Mouse (Mus musculus): ENCODE measurements around the gene Med12l. TPM values are rescaled to one million over a fixed set of nuclear protein-coding genes. Genes with fewer than 3 reads are reported as not detected.

Med12l gene
- polyA plus RNA-seq (2012; rRNA removed), result 1.1 TPM in 2 replicates

GRCm38 (mm10) chr3:59005271-59005995 lies at the start of gene Med12l:
Gene Med12l, plus strand, starts transcription at chr3:59005825.

GRCm38 (mm10) chr3:59101218-59101986 lies 95.8 kb downstream of the Med12l start, which contains the start of gene Gpr171:
Gene Gpr171, minus strand, starts transcription at chr3:59101821.

GRCm38 (mm10) chr3:59153424-59153823 lies 147.8 kb downstream of the Med12l start, which contains the start of gene P2ry14:
Gene P2ry14, minus strand, starts transcription at chr3:59153618.

GRCm38 (mm10) chr3:59194938-59195337 lies 189.3 kb downstream of the Med12l start, which contains the start of gene Gpr87:
Gene Gpr87, minus strand, starts transcription at chr3:59195104.

GRCm38 (mm10) chr3:59210727-59211126 lies 205.1 kb downstream of the Med12l start, which contains the start of gene P2ry13:
Gene P2ry13, minus strand, starts transcription at chr3:59210882.

GRCm38 (mm10) chr3:59262704-59263103 lies 257.1 kb downstream of the Med12l start, which contains the start of gene P2ry12:
Gene P2ry12, minus strand, starts transcription at chr3:59262871.

GRCm38 (mm10) chr3:59344065-59344905 lies 338.7 kb downstream of the Med12l start, which contains the start of gene Igsf10:
Gene Igsf10, minus strand, starts transcription at chr3:59344394.

Other genes starting within 250 kb of the Med12l start
- not detected in 2 replicates for gene Mindy4b-ps, start 183.5 kb upstream of the Med12l start, polyA plus RNA-seq (2012; rRNA removed)
- not detected in 2 replicates for gene Clrn1, start 120.5 kb upstream of the Med12l start, polyA plus RNA-seq (2012; rRNA removed)
- 0.55 and 0.89 TPM in 2 replicates for gene Gpr171, start 96.0 kb downstream of the Med12l start, polyA plus RNA-seq (2012; rRNA removed)
- 9.5 and 9.7 TPM in 2 replicates for gene P2ry14, start 147.8 kb downstream of the Med12l start, polyA plus RNA-seq (2012; rRNA removed)
- not detected in 2 replicates for gene Gpr87, start 189.3 kb downstream of the Med12l start, polyA plus RNA-seq (2012; rRNA removed)
- gene P2ry13, start 205.1 kb downstream of the Med12l start, polyA plus RNA-seq (2012; rRNA removed), result 4.6 and 5.8 TPM in 2 replicates

Measured in liver, embryonic 18 days (tissue).